Mouse (Mus musculus) heart, embryonic 15.5 days (tissue): ENCODE data around the gene Sh3gl3. TPM values are rescaled to one million over a fixed set of nuclear protein-coding genes. Genes with fewer than 3 reads are reported as not detected.

Source experiments
- ATAC-seq: fragments of 200-750 bp; cut with Nextera tagmentation; replicated peaks from 2 replicates; pipeline ENCODE4 v1.8.0; 2017; ENCODE audit warnings: low read depth, moderate TSS enrichment; ENCODE audit not compliant: insufficient number of reproducible peaks, insufficient read depth, low FRiP score
- H3K27ac ChIP-seq: fragments of 300-500 bp; sonication (generic); 2 replicates; pipeline ENCODE4 v1.5.1; 2015; ENCODE audit warnings: mild to moderate bottlenecking, inconsistent platforms
- H3K27me3 ChIP-seq: fragments of 300-500 bp; sonication (generic); 2 replicates; pipeline ENCODE4 v1.6.1; 2015; ENCODE audit warnings: inconsistent platforms
- H3K36me3 ChIP-seq: fragments of 300-500 bp; sonication (generic); 2 replicates; pipeline ENCODE4 v1.6.1; 2015; ENCODE audit warnings: mild to moderate bottlenecking, inconsistent platforms
- H3K4me1 ChIP-seq: fragments of 300-500 bp; sonication (generic); replicated peaks from 2 replicates; pipeline ENCODE4 v1.6.1; 2015; ENCODE audit warnings: inconsistent platforms
- H3K4me2 ChIP-seq: fragments of 300-500 bp; sonication (generic); 2 replicates; pipeline ENCODE4 v1.6.1; 2015; ENCODE audit warnings: inconsistent platforms, mild to moderate bottlenecking, moderate library complexity
- H3K4me3 ChIP-seq: fragments of 300-500 bp; sonication (generic); 2 replicates; pipeline ENCODE4 v1.5.1; 2015; ENCODE audit warnings: mild to moderate bottlenecking, inconsistent platforms
- H3K9ac ChIP-seq: fragments of 300-500 bp; sonication (generic); 2 replicates; pipeline ENCODE4 v1.6.1; 2015; ENCODE audit warnings: mild to moderate bottlenecking, inconsistent platforms
- H3K9me3 ChIP-seq: fragments of 300-500 bp; sonication (generic); replicated peaks from 2 replicates; pipeline ENCODE4 v1.6.1; 2016; ENCODE audit warnings: inconsistent platforms
- WGBS: fragments of 180-500 bp; shearing (Covaris S2); methylation state at CpG from one replicate; pipeline ENCODE4 v1.1.7; 2015; ENCODE audit warnings: mixed read lengths; 5-methylcytosine and 5-hydroxymethylcytosine counted together
- polyA plus RNA-seq: library from polyadenylated mRNA; unstranded; fragments of >200 nt; fragmentation: Nextera tagmentation; extraction: Ambion mirVana; gene quantifications from 2 replicates; pipeline ENCODE4 v1.2.1, GENCODE M21; 2015

Sh3gl3 gene
- polyA plus RNA-seq, 1 experiment from 2014 or later: 5.8 TPM

DNA sequence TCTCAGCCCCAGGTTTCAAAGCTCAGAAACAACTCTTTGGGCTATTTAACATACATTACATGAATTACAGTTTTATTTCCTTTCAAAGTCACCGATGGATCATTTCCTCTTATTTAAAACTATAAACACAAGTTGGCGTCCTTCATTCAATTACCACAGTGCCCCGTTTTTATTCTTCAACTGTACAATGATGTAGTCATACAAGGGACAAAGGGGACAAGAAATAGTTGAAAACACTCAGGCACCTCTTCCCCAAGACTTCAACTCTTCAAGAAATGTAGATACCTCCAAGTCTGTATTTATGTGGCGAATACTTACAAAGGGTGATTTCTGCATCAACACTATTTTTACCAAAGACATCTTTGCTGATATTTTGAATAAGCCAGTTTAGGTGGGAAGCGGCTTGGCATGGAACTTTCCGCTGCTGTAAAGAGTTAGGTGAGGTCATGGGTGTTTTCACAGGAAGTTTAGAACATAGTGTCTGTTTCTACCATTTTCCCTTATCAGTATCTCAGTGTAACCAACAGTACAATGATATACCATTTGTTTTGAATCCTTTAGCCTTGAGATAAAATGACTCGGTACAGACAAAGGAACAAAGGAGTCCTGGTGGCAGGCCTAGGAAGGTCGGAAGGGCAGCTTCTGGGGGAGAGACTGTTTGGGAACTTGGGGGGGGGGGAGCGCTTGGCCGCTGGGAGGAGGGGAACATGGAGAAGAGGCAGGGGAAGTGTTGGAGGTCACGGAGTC lies 62.7 kb downstream of the Sh3gl3 start:
- Histone ChIP-seq H3K4me3 (no peak overlapping the region), H3K9me3 (no peaks in the 10 kb centered on the region), H3K9ac (no peak overlapping the region), H3K27ac (peak overlapping the region; percentile 17; the same call in 1 of the 2 replicates), H3K4me2 (no peak overlapping the region), H3K36me3 (no peaks in the 10 kb centered on the region), H3K4me1 (peaks cover 5% of the 10 kb centered on the region; the same call in 1 of the 2 replicates), H3K27me3 (no peaks in the 10 kb centered on the region)
- peak; percentile 45 for ATAC-seq
- 51% methylated on average over 11 of the region's 11 CpGs for WGBS

DNA sequence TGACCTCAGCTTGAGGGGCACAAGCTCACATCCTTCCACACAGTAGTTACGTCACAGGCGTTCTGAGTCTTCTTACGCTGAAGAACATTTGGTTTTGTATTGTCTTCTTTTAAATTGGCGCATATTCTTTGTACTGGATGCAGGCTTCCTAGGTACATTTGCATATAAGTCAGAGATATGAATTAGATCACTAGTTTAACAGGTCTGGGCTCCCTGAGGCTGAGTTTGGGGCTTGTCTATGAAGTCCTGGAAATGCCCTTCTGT lies 63.2 kb downstream of the Sh3gl3 start:
- no peak overlapping the region for H3K4me2 ChIP-seq
- H3K27me3 ChIP-seq: no peaks in the 10 kb centered on the region
- no peak overlapping the region for H3K9ac ChIP-seq
- peak overlapping the region; percentile 17; the same call in 1 of the 2 replicates for H3K27ac ChIP-seq
- no peak for ATAC-seq
- no peaks in the 10 kb centered on the region for H3K9me3 ChIP-seq
- no peaks in the 10 kb centered on the region for H3K36me3 ChIP-seq
- H3K4me3 ChIP-seq: no peak overlapping the region
- WGBS: 84% methylated on average over 4 of the region's 4 CpGs
- H3K4me1 ChIP-seq: peaks cover 5% of the 10 kb centered on the region; the same call in 1 of the 2 replicates

GRCm38 (mm10) chr7:82240424-82241240 lies 67.0 kb downstream of the Sh3gl3 start:
- 51% methylated on average over 8 of the region's 8 CpGs for WGBS
- ATAC-seq: 0 out of 2 replicates have a peak, but pooled peaks have one; percentile 31
- no peaks in the 10 kb centered on the region for H3K4me1 ChIP-seq
- no peaks in the 10 kb centered on the region for H3K36me3 ChIP-seq
- no peak overlapping the region for H3K9ac ChIP-seq
- H3K4me2 ChIP-seq: no peak overlapping the region
- H3K9me3 ChIP-seq: no peaks in the 10 kb centered on the region
- no peak overlapping the region for H3K27ac ChIP-seq
- H3K4me3 ChIP-seq: no peak overlapping the region
- no peaks in the 10 kb centered on the region for H3K27me3 ChIP-seq

DNA sequence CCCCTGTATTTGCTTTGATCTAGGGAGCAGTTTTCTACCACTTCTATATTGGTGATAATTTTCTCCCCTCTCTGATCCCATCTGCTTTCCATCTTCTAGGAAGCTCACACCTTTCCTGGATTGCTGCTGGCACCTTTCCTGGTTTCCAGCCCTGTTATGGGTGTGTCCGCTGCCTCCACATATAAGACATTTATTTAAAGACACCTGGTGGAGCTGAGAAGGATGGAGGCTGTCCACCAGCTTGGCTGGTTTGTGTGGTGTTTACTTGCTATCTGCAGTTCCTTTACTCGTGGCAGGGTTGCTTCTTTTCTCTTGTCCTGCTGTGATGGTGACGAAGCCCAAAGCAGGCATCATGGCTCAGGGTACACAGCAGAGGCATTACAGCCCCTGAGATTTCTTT lies 71.1 kb downstream of the Sh3gl3 start:
- WGBS: 72% methylated on average over 3 of the region's 3 CpGs
- Histone ChIP-seq H3K4me2 (no peak overlapping the region), H3K36me3 (no peaks in the 10 kb centered on the region), H3K4me3 (no peak overlapping the region), H3K4me1 (no peaks in the 10 kb centered on the region), H3K27me3 (no peaks in the 10 kb centered on the region), H3K9me3 (no peaks in the 10 kb centered on the region), H3K27ac (no peak overlapping the region), H3K9ac (no peak overlapping the region)
- ATAC-seq: no peak

- ATAC-seq: no peak
- H3K4me1 ChIP-seq: no peaks in the 10 kb centered on the region
- H3K36me3 ChIP-seq: no peaks in the 10 kb centered on the region
- H3K9ac ChIP-seq: no peak overlapping the region
- H3K27me3 ChIP-seq: no peaks in the 10 kb centered on the region
- no peak overlapping the region for H3K27ac ChIP-seq
- no peaks in the 10 kb centered on the region for H3K9me3 ChIP-seq
- H3K4me3 ChIP-seq: no peak overlapping the region
- 70% methylated on average over 10 of the region's 10 CpGs for WGBS
- no peak overlapping the region for H3K4me2 ChIP-seq
These were observed 75.5 kb downstream of the Sh3gl3 start for GRCm38 (mm10) chr7:82248953-82249695.

- Histone ChIP-seq H3K27me3 (no peaks in the 10 kb centered on the region), H3K9ac (no peak overlapping the region), H3K9me3 (no peaks in the 10 kb centered on the region), H3K4me2 (no peak overlapping the region), H3K36me3 (no peaks in the 10 kb centered on the region), H3K4me3 (no peak overlapping the region), H3K4me1 (no peaks in the 10 kb centered on the region), H3K27ac (no peak overlapping the region)
- no peak for ATAC-seq
- 90% methylated on average over 1 of the region's 1 CpGs for WGBS
These were observed 79.7 kb downstream of the Sh3gl3 start for GRCm38 (mm10) chr7:82253309-82253708.

GRCm38 (mm10) chr7:82256936-82257335 lies 83.3 kb downstream of the Sh3gl3 start:
- Histone ChIP-seq H3K4me2 (no peak overlapping the region), H3K9ac (no peak overlapping the region), H3K27me3 (no peaks in the 10 kb centered on the region), H3K4me3 (no peak overlapping the region), H3K36me3 (no peaks in the 10 kb centered on the region), H3K9me3 (no peaks in the 10 kb centered on the region), H3K4me1 (no peaks in the 10 kb centered on the region), H3K27ac (no peak overlapping the region)
- WGBS: 69% methylated on average over 6 of the region's 6 CpGs
- no peak for ATAC-seq

- H3K4me2 ChIP-seq: no peak overlapping the region
- ATAC-seq: no peak
- H3K9me3 ChIP-seq: no peaks in the 10 kb centered on the region
- H3K27ac ChIP-seq: no peak overlapping the region
- H3K4me1 ChIP-seq: no peaks in the 10 kb centered on the region
- no peaks in the 10 kb centered on the region for H3K36me3 ChIP-seq
- H3K4me3 ChIP-seq: no peak overlapping the region
- H3K27me3 ChIP-seq: no peaks in the 10 kb centered on the region
- WGBS: 90% methylated on average over 4 of the region's 4 CpGs
- H3K9ac ChIP-seq: no peak overlapping the region
These were observed 83.9 kb downstream of the Sh3gl3 start for GRCm38 (mm10) chr7:82257530-82257929.

GRCm38 (mm10) chr7:82260210-82260609 lies 86.6 kb downstream of the Sh3gl3 start:
- no peak for ATAC-seq
- Histone ChIP-seq H3K4me2 (no peak overlapping the region), H3K4me3 (no peak overlapping the region), H3K9ac (no peak overlapping the region), H3K4me1 (no peaks in the 10 kb centered on the region), H3K27me3 (no peaks in the 10 kb centered on the region), H3K27ac (no peak overlapping the region), H3K9me3 (no peaks in the 10 kb centered on the region), H3K36me3 (no peaks in the 10 kb centered on the region)
- whole genome bisulfite sequencing: 70% methylated on average over 6 of the region's 6 CpGs

DNA sequence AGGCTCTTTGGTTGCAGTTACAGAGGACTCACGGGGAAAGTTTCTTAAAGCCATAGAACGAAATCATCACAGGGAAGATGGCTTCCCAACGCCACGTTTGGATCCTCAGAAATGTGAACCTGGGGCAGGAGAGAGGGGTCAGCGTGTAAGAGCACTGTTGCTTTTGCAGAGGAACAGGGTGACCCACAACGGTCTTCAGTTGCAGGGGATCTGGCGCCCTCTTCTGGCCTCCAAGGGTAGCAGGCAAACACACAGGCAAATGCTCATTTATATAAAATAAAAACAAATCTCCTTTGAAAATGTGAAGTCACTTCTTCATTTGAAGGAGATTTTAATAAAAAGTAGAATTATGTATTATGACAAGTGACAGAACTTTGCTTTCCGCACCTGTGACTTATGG lies 89.5 kb downstream of the Sh3gl3 start:
- WGBS: 17% methylated on average over 8 of the region's 8 CpGs
- no peak overlapping the region for H3K4me2 ChIP-seq
- no peaks in the 10 kb centered on the region for H3K9me3 ChIP-seq
- no peak for ATAC-seq
- H3K27me3 ChIP-seq: no peaks in the 10 kb centered on the region
- H3K36me3 ChIP-seq: no peaks in the 10 kb centered on the region
- no peak overlapping the region for H3K4me3 ChIP-seq
- H3K4me1 ChIP-seq: no peaks in the 10 kb centered on the region
- no peak overlapping the region for H3K27ac ChIP-seq
- no peak overlapping the region for H3K9ac ChIP-seq

DNA sequence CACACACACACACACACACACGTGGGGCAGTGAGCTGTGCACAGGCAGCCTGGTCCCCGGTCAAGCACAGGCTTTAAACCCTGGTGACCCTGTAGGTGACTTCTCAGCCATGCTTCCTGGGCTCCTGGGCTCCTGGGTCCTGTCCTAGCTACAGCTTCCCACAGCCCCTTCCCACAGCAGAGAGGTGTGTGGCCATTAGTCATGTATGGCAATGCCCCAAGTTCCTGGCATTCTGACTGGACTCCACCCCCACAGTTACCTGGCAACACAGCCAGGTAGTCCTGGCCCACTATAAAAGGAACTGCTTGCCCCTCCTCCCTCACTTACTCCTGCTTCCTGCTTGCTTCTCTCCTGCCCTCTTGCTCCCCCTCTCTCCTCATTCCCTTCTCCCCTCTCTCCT lies 90.5 kb downstream of the Sh3gl3 start:
- Histone ChIP-seq H3K36me3 (no peaks in the 10 kb centered on the region), H3K4me1 (no peaks in the 10 kb centered on the region), H3K27me3 (no peaks in the 10 kb centered on the region), H3K4me2 (no peak overlapping the region), H3K9ac (no peak overlapping the region), H3K27ac (no peak overlapping the region), H3K9me3 (no peaks in the 10 kb centered on the region), H3K4me3 (no peak overlapping the region)
- ATAC-seq: no peak
- 44% methylated on average over 2 of the region's 2 CpGs for WGBS
